Mouse (Mus musculus): Measurements from ENCODE around the gene Sntg2.

DNA sequence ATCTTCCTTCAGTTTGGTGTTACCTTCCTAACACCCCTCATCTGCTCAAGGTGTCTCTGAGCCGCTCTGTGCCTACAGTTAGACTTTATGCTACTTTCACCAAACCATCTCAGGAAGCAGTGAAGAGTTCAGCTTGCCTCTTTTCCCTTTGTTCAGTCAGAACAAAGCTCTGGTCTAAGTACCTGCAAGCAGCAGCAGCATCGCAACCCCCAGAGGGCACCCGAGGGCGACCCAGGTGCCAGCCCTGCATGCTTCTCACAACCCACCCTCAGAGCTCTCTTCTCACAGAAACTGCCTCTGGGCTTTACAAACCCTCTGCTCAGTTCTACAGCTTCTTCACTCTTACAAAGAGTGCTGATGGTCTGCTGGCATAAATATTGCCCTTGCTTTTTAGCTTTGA, 120.8 kb downstream of the Sntg2 start:
- no peak for TF ChIP-seq GATA1 (IDR thresholded peaks at IDR 0.05; ENCODE audit: borderline replicate concordance, low read length)
- no peak for TF ChIP-seq FLI1 (IDR thresholded peaks at IDR 0.05; ENCODE audit: low read length)

All from megakaryocyte, embryonic 14.5 days (primary cell).